Mouse (Mus musculus) G1E (cell line): ENCODE data around the gene Bcl2l1. TPM values are rescaled to one million over a fixed set of nuclear protein-coding genes. Genes with fewer than 3 reads are reported as not detected.
A peak's percentile ranks its signal among the peaks of the same experiment; 100 is the strongest.

Source experiments
- ATAC-seq: 2 replicates; pipeline ENCODE4 v1.8.0; 2016; ENCODE audit warnings: mild to moderate bottlenecking; ENCODE audit not compliant: insufficient number of reproducible peaks, poor library complexity, low FRiP score, severe bottlenecking; ENCODE audit errors: extremely low read depth
- DNase-seq: peaks from one replicate; pipeline ENCODE4 v3.0.0; 2012; ENCODE audit warnings: low spot score
- H3K27me3 ChIP-seq: 2 replicates; pipeline ENCODE4 v1.6.1; 2012; ENCODE audit warnings: mild to moderate bottlenecking, low read length, inconsistent platforms; ENCODE audit not compliant: insufficient read depth
- H3K36me3 ChIP-seq: replicated peaks from 2 replicates; pipeline ENCODE3; 2012; ENCODE audit warnings: mild to moderate bottlenecking, inconsistent platforms
- H3K4me1 ChIP-seq: 2 replicates; pipeline ENCODE4 v1.6.1; 2012; ENCODE audit warnings: low read depth, low read length, inconsistent platforms, mixed read lengths; ENCODE audit not compliant: insufficient read depth
- H3K4me3 ChIP-seq: 2 replicates; pipeline ENCODE4 v1.5.1; 2012; ENCODE audit warnings: low read depth, mild to moderate bottlenecking, inconsistent platforms, low read length, moderate library complexity, mixed read lengths
- H3K9me3 ChIP-seq: replicated peaks from 2 replicates; pipeline ENCODE4 v1.6.1; 2012; ENCODE audit warnings: inconsistent platforms
- CTCF ChIP-seq: IDR thresholded peaks from 2 replicates; pipeline ENCODE4 v1.5.1; 2012; ENCODE audit warnings: low read depth, low read length, inconsistent platforms, mixed read lengths
- GATA1 ChIP-seq: IDR thresholded peaks from 2 replicates; pipeline ENCODE4 v1.6.1; 2012; ENCODE audit warnings: borderline replicate concordance, low read length, inconsistent platforms, mixed read lengths
- GATA2 ChIP-seq: IDR thresholded peaks from 2 replicates; pipeline ENCODE4 v1.6.1; 2012; ENCODE audit warnings: low read depth, low read length, inconsistent platforms, borderline replicate concordance
- POLR2AphosphoS5 ChIP-seq: IDR thresholded peaks from 2 replicates; pipeline ENCODE4 v1.6.1; 2012; ENCODE audit warnings: low read depth, low read length, inconsistent platforms; ENCODE audit not compliant: insufficient replicate concordance
- TAL1 ChIP-seq: conservative IDR thresholded peaks from 2 replicates; pipeline ENCODE4 v1.6.1; 2012; ENCODE audit warnings: low read depth, low read length, inconsistent platforms, mixed read lengths
- polyA plus RNA-seq: library from polyadenylated mRNA; stranded (reverse); fragments of >175 nt; gene quantifications from 2 replicates; pipeline ENCODE4 v1.2.3, GENCODE M21; 2012
- total RNA-seq, 2 experiments: library from RNA; stranded (forward) in 1 of 2; stranded (reverse) in 1 of 2; fragments of 200-1000 nt in 1 of 2; fragments of >200 nt in 1 of 2; fragmentation: Nextera tagmentation in 1 of 2; gene quantifications; 2 replicates each; pipeline ENCODE4 v1.2.3; 2014 to 2017

Gene Bcl2l1
- total and polyA plus RNA-seq, 3 experiments, result 31.6 to 82.7 (median 79.6) TPM

DNA sequence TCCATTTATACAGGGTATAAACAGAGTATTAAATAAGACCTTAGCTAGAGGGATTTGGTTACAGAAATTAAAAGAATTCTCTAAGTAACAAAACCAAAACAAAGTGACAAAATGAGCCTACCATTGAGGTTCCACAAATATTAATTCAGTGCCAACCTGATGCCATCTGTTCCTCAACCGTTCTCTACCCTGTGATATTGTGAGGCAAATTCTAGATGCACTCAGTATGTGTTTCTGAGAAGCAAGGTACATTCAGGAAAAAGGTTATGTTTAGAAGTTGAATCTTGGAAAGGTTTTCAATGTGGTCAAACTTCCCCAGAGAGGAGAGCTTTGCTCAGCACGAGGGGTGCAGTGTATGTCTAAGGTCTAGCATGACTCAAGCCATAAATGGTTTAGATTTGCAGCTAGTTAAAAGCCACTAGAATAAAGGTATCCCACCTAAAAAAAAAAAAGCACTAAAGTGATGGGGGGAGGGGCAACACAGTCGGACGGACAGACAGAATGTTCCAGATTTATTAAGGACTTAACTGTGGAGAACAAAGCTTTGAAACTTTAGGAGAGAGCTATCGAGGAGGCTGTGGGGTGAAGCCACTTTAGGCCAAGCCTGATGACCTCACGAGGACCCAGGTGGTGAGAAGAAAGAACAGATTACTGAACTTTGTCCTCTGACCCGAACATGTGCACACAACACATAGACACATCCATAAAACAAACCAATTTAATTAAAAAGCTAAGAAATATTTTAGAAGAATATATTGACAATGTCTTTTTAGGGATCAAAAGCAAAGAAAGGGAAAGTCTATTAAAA is 31.4 kb downstream of the Bcl2l1 start:
- Histone ChIP-seq H3K4me3 (no peak overlapping the region), H3K36me3 (peaks cover 37% of the 10 kb centered on the region), H3K27me3 (no peaks in the 10 kb centered on the region), H3K4me1 (peaks cover 43% of the 10 kb centered on the region), H3K9me3 (no peaks in the 10 kb centered on the region)
- DNase-seq (no peak), ATAC-seq (no peak)
- TF ChIP-seq TAL1, result no peak
- TF ChIP-seq POLR2AphosphoS5, result no peak
- TF ChIP-seq GATA2, result no peak
- no peak for TF ChIP-seq CTCF
- no peak for TF ChIP-seq GATA1

DNA sequence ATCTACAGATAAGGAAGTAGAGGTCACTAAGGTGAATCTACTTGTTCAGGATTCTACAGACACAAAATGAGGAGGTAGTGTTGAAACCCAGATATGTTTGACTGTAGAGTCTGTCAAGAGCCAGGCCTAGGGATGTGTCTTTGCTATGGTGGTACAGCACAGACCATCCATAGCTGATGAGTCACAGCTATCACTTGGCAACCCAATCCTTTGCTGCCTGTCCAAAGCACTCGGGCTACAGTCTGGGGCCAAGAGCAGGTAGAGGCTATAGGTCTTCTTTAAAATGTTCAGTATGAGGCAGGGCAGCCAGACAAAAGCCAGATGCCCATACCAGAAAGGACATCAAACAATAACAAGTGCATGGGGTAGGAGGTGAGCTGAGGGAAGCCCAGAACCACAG is 33.9 kb downstream of the Bcl2l1 start:
- Histone ChIP-seq H3K9me3 (no peaks in the 10 kb centered on the region), H3K4me3 (no peak overlapping the region), H3K4me1 (peaks cover 46% of the 10 kb centered on the region), H3K27me3 (no peaks in the 10 kb centered on the region), H3K36me3 (peaks cover 32% of the 10 kb centered on the region)
- ATAC-seq, result no peak
- no peak for DNase-seq
- TF ChIP-seq GATA2, result no peak
- no peak for TF ChIP-seq TAL1
- no peak for TF ChIP-seq GATA1
- no peak for TF ChIP-seq POLR2AphosphoS5
- no peak for TF ChIP-seq CTCF

DNA sequence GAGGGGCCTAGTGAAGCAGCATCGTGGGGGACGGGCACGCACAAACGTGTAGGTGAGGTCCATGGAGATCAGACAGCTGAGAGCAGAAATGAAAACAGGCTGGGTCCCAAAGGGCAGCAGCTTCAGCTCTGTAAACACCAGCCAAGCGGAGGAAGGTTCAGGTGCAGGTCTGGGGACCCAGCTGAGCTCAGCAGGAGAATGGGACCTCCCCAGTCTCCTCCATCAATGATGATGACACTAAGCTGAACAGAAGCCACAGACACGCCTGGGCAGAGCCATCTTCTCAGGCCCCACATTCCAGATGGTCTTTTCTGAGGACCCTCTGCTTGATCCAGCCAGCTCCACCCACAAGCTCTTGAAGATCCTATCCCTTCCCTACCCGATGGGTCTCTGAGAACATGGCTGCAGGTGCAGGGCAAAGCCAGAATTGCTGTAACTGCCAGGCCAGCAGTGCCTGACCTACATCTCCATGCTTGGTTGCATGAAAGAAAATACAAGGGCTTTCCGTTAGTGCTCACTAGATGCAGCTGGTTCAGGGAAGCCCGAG is 37.2 kb downstream of the Bcl2l1 start:
- DNase-seq (no peak), ATAC-seq (no peak)
- Histone ChIP-seq H3K9me3 (no peaks in the 10 kb centered on the region), H3K4me1 (peaks cover 73% of the 10 kb centered on the region), H3K4me3 (no peak overlapping the region; the same call in 1 of the 2 replicates), H3K27me3 (no peaks in the 10 kb centered on the region), H3K36me3 (peaks cover 43% of the 10 kb centered on the region)
- TF ChIP-seq GATA1 (no peak), POLR2AphosphoS5 (no peak), CTCF (no peak), TAL1 (no peak), GATA2 (no peak)

DNA sequence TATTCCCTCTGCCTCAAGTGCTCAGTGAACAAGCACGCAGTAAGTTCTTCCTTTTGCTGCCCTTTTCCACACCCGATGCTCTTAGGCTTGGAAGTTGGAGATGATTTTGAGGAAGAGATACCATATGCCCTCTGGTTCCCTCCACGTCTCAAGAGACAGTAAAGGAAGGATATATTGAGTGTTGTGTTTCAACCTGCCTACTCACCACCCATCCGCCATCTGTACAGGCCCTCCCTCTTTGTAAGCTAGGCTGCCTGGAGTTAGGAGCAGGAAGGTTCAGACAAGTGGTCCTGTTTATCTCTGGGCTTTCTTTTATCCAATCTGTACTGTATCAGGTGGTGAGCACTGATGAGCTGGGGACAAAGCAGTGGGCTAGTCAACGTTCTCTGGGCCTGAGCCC is 38.1 kb downstream of the Bcl2l1 start:
- DNase-seq, result no peak
- Histone ChIP-seq H3K4me3 (no peak overlapping the region), H3K9me3 (no peaks in the 10 kb centered on the region), H3K27me3 (no peaks in the 10 kb centered on the region), H3K4me1 (peaks cover 83% of the 10 kb centered on the region), H3K36me3 (peaks cover 41% of the 10 kb centered on the region)
- TF ChIP-seq TAL1, result no peak
- no peak for TF ChIP-seq GATA2
- no peak for TF ChIP-seq GATA1
- no peak for TF ChIP-seq CTCF
- no peak for TF ChIP-seq POLR2AphosphoS5
- no peak for ATAC-seq

DNA sequence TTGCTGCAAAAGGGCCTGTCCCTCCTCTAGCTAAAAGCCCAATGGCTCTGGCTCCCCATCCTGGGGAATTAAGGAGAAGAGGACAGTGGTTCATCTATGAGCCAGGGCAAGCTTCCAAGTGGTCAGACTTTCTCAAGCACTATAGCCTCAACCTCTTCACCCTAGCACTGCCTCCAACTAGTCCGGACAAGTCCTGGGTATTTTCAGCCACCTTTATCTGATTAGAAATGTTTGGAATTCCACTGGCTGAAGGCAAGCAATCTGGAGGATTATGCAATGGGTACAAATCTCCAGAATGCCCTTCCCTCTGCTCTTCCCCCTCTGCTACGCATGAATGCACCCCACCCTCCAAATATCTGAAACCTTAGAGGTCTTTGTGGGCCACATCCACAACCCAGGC is 39.1 kb downstream of the Bcl2l1 start:
- ATAC-seq (no peak), DNase-seq (no peak)
- Histone ChIP-seq H3K9me3 (no peaks in the 10 kb centered on the region), H3K36me3 (peaks cover 36% of the 10 kb centered on the region), H3K4me1 (peaks cover 88% of the 10 kb centered on the region), H3K27me3 (no peaks in the 10 kb centered on the region), H3K4me3 (no peak overlapping the region)
- TF ChIP-seq TAL1, result no peak
- TF ChIP-seq POLR2AphosphoS5, result no peak
- TF ChIP-seq GATA1, result no peak
- no peak for TF ChIP-seq CTCF
- no peak for TF ChIP-seq GATA2

DNA sequence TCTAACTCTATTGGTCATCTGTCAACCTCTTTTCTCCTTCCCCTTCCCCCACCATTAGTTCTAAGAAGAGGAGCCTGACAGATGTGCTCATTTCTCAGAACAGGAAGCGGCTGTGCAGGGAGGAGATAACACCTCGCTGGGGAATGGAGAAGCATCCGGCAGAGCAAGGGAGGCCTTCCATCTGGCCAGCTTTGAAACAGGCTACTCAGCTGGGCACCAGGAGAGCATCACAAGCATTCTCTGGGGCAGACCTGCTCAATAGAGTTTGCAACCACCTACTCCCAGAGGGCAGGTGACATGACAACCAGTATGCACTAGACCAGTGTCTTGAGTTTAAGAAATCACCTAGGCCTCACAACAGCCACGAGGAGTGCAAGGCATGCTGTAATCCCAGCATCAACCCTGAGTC is 41.9 kb downstream of the Bcl2l1 start:
- peak; percentile 81 for ATAC-seq
- TF ChIP-seq GATA2, result no peak
- TF ChIP-seq CTCF, result no peak
- no peak for TF ChIP-seq POLR2AphosphoS5
- TF ChIP-seq GATA1, result no peak
- TF ChIP-seq TAL1, result peak; percentile 79
- Histone ChIP-seq H3K9me3 (no peaks in the 10 kb centered on the region), H3K4me1 (peaks cover 96% of the 10 kb centered on the region), H3K27me3 (no peaks in the 10 kb centered on the region), H3K36me3 (peaks cover 41% of the 10 kb centered on the region), H3K4me3 (peak overlapping the region; percentile 63; the same call in 1 of the 2 replicates)
- peak; percentile 78 for DNase-seq
